Mouse (Mus musculus) forebrain, embryonic 13.5 days (tissue): ENCODE results near the gene Lrrfip1. TPM values are rescaled to one million over a fixed set of nuclear protein-coding genes. Genes with fewer than 3 reads are reported as not detected.

Source experiments
- ATAC-seq: fragments of 200-750 bp; cut with Nextera tagmentation; 2 replicates; pipeline ENCODE4 v1.8.0; 2017
- H3K27ac ChIP-seq: fragments of 300-500 bp; sonication (generic); 2 replicates; pipeline ENCODE4 v1.5.1; 2015; ENCODE audit warnings: inconsistent platforms, mild to moderate bottlenecking, moderate library complexity
- H3K27me3 ChIP-seq: fragments of 300-500 bp; sonication (generic); 2 replicates; pipeline ENCODE4 v1.6.1; 2015; ENCODE audit warnings: mild to moderate bottlenecking, inconsistent platforms
- H3K36me3 ChIP-seq: fragments of 300-500 bp; sonication (generic); 2 replicates; pipeline ENCODE4 v1.6.1; 2015; ENCODE audit warnings: mild to moderate bottlenecking, inconsistent platforms; ENCODE audit not compliant: poor library complexity, severe bottlenecking
- H3K4me1 ChIP-seq: fragments of 300-500 bp; sonication (generic); 2 replicates; pipeline ENCODE4 v1.6.1; 2015; ENCODE audit warnings: inconsistent platforms
- H3K4me2 ChIP-seq: fragments of 300-500 bp; sonication (generic); 2 replicates; pipeline ENCODE4 v1.6.1; 2015; ENCODE audit warnings: inconsistent platforms, mild to moderate bottlenecking, moderate library complexity
- H3K4me3 ChIP-seq: fragments of 300-500 bp; sonication (generic); 2 replicates; pipeline ENCODE4 v1.5.1; 2015; ENCODE audit warnings: mild to moderate bottlenecking, inconsistent platforms
- H3K9ac ChIP-seq: fragments of 300-500 bp; sonication (generic); 2 replicates; pipeline ENCODE4 v1.6.1; 2015; ENCODE audit warnings: mild to moderate bottlenecking, inconsistent platforms
- H3K9me3 ChIP-seq: fragments of 300-500 bp; sonication (generic); replicated peaks from 2 replicates; pipeline ENCODE4 v1.6.1; 2016; ENCODE audit warnings: inconsistent platforms
- WGBS: fragments of 180-500 bp; shearing (Covaris S2); methylation state at CpG from one replicate; pipeline ENCODE4 v1.1.7; 2015; 5-methylcytosine and 5-hydroxymethylcytosine counted together
- polyA plus RNA-seq: library from polyadenylated mRNA; unstranded; fragments of >200 nt; fragmentation: Nextera tagmentation; extraction: Ambion mirVana; gene quantifications from 2 replicates; pipeline ENCODE4 v1.2.1, GENCODE M21; 2015

Lrrfip1 gene
- polyA plus RNA-seq, 1 experiment from 2014 or later, result 22.1 TPM

DNA sequence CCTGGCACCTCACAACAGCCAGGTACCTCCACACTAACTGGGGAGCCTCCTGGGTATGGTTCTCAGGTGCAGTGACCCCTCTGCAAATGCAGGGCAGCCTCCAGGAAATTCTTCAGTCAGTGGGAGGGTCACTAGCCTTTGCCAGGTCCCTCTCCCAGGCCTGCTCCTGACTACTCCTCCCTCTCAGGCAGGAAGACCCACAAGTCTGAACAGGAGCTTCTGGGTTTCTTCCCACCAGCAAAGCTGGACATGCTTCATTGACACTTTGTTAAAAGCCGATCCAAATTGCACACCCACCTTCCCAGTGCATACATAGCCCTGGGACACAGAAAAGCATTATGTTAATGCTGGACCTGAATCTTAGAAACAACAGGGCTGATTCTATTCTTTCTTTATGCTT, 97.3 kb downstream of the Lrrfip1 start:
- H3K9me3 ChIP-seq, result no peaks in the 10 kb centered on the region
- H3K36me3 ChIP-seq, result no peaks in the 10 kb centered on the region
- no peak overlapping the region for H3K4me2 ChIP-seq
- H3K9ac ChIP-seq, result no peak overlapping the region
- ATAC-seq, result no peak
- no peak overlapping the region for H3K4me3 ChIP-seq
- H3K4me1 ChIP-seq, result peaks cover 3% of the 10 kb centered on the region; the same call in 1 of the 2 replicates
- H3K27ac ChIP-seq, result no peak overlapping the region
- 82% methylated on average over 1 of the region's 1 CpGs for WGBS
- H3K27me3 ChIP-seq, result no peaks in the 10 kb centered on the region

DNA sequence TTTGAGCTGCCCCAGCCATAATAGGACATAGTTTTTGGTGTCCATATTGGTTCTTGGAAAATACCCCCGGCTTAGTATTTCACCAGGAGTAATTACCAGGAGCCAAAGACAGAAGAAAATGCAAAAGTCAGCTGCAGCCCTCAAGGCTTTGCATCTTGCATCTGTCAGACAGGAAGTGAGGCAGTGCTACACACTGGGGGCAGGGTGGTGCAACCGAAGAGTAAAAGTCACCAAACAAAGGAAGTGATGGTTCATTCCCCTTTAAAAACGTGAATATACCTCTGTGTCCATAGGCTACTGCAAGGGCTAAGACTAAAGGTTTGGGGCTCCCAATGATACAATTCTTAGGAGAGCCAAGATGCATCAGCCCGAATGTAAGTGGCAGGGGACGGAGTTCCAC, 98.0 kb downstream of the Lrrfip1 start:
- ATAC-seq, result no peak

DNA sequence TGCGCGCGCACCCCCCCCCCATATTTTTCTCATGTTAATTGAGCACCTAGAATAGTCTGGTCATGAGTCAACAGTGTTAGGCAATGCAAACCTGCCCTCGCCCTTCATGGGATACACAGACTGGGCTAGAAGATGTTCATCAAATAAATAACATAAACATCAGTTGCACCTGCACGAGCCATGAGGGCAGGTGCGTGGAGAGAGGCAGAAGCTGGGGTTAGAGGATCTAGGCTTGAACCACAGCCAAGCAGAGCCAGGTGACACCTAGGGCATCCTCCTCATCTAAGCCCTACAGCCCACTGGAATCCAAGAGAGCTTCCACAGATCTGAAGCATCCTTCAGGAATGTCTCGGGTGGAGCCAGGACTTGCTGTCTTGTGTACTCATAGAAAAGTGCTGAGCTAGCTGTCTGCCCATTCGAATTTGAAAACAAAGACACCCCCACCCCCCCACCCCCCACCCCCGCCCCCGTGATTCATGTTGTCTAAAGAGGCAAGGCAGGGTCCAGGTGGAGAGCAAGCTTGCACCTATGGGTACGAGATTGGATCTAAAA, 98.8 kb downstream of the Lrrfip1 start:
- no peak for ATAC-seq
- H3K36me3 ChIP-seq, result no peaks in the 10 kb centered on the region
- no peaks in the 10 kb centered on the region for H3K9me3 ChIP-seq
- no peak overlapping the region for H3K4me2 ChIP-seq
- 91% methylated on average over 11 of the region's 11 CpGs for WGBS
- H3K4me3 ChIP-seq, result no peak overlapping the region
- no peak overlapping the region for H3K27ac ChIP-seq
- H3K27me3 ChIP-seq, result no peaks in the 10 kb centered on the region
- peaks cover 5% of the 10 kb centered on the region; the same call in 1 of the 2 replicates for H3K4me1 ChIP-seq
- H3K9ac ChIP-seq, result no peak overlapping the region

More for the DNA sequence above, 98.0 kb downstream of the Lrrfip1 start:
- WGBS, result 81% methylated on average over 5 of the region's 5 CpGs
- Histone ChIP-seq H3K9ac (no peak overlapping the region), H3K9me3 (no peaks in the 10 kb centered on the region), H3K36me3 (no peaks in the 10 kb centered on the region), H3K27me3 (no peaks in the 10 kb centered on the region), H3K27ac (no peak overlapping the region), H3K4me3 (no peak overlapping the region), H3K4me1 (peaks cover 3% of the 10 kb centered on the region; the same call in 1 of the 2 replicates), H3K4me2 (no peak overlapping the region)

DNA sequence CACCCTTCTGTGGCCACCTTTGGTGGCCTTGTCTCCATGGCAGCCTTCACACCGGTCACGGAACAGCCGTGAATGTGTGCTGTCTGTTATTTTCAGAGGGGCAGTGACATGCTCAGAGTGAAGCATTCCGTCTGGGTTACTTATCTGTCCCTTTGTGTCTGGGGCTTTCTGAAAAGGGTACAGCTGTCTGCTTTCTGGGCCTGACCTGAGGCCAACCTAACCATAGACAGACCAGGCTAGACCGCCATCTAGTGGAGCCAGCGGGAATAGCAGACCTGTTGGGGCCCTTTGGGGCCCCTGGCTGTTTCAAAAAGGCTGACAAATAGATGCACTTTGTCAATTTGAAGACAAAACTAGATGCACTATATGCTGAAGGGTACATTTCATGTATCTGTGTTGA, 100.3 kb downstream of the Lrrfip1 start:
- H3K4me2 ChIP-seq, result no peak overlapping the region
- H3K4me3 ChIP-seq, result no peak overlapping the region
- peak; percentile 59; the same call in 1 of the 2 replicates for ATAC-seq
- H3K36me3 ChIP-seq, result no peaks in the 10 kb centered on the region
- WGBS, result 13% methylated on average over 6 of the region's 6 CpGs
- no peaks in the 10 kb centered on the region for H3K9me3 ChIP-seq
- H3K9ac ChIP-seq, result no peak overlapping the region
- no peaks in the 10 kb centered on the region for H3K27me3 ChIP-seq
- no peak overlapping the region for H3K27ac ChIP-seq
- H3K4me1 ChIP-seq, result peaks cover 5% of the 10 kb centered on the region; the same call in 1 of the 2 replicates

DNA sequence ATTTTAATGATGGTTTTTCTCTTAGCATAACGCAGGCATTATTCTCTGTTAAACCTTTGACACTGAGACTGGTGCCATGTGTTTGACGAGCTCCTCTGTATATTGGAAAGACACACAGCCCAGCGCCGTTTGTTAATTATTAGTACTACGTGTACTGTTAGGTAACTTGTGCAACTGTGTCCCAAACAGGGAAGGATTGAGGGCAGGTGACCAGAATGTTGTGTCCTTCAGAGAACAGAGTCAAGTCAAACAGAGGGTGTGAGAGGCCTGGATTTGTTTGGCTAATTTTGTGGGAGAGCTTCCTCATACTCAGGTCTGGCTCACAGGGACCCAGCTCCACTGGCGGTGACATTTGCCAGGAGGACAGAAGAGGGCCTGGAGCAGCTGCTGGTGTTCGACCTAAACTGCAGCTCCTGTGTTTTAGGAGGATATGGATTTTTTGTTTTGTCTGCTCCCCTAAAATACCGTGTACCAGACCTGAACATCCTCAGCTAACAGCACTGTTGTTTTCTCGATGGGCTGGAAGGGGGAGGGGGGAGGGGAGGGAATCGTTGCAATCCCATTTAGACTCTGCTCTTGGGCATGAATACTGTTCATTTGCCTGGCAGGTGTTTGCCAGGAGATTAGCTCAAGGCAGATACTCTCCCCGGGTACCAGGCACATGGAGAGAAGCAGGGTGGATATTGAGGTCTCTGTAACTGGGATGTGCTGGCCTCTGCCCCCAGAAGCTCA, 103.3 kb downstream of the Lrrfip1 start:
- no peaks in the 10 kb centered on the region for H3K27me3 ChIP-seq
- peaks cover 5% of the 10 kb centered on the region; the same call in 1 of the 2 replicates for H3K4me1 ChIP-seq
- no peak overlapping the region for H3K4me3 ChIP-seq
- peaks cover 6% of the 10 kb centered on the region; the same call in 1 of the 2 replicates for H3K36me3 ChIP-seq
- H3K27ac ChIP-seq, result no peak overlapping the region
- H3K9me3 ChIP-seq, result no peaks in the 10 kb centered on the region
- ATAC-seq, result no peak
- no peak overlapping the region for H3K9ac ChIP-seq
- no peak overlapping the region for H3K4me2 ChIP-seq
- WGBS, result 65% methylated on average over 11 of the region's 11 CpGs

DNA sequence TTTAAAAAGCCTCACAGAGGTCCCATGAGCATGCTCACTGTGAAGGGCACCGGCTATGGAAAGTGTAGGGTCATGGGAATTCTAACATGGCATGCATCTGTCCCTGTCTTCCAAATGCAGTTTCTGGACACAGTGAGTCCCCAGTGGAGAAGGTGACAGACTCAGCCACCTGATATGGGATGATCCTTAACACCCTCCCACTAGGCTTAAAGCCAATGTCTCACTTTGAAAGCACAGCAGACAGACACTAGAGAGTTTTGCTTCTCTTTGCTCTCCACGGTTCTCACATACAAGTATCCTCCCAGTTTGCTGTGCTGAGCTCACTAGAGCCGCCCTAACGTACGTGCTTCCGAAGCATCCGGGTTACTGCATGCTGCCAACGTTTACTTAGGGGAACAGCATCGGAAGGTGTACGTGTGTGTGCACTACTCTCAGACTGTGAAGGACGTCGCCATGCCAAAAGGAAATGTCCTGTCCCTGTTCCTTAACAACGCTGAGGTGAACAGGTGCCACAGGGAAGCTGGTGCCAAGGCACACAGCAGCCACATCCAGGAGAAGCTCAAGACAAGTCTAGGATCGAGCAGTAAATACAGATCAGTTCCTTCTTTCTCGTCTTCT, 104.9 kb downstream of the Lrrfip1 start:
- no peaks in the 10 kb centered on the region for H3K9me3 ChIP-seq
- H3K27ac ChIP-seq, result no peak overlapping the region
- peaks cover 5% of the 10 kb centered on the region; the same call in 1 of the 2 replicates for H3K4me1 ChIP-seq
- WGBS, result 93% methylated on average over 15 of the region's 15 CpGs
- ATAC-seq, result no peak
- H3K4me3 ChIP-seq, result no peak overlapping the region
- no peak overlapping the region for H3K9ac ChIP-seq
- no peaks in the 10 kb centered on the region for H3K27me3 ChIP-seq
- H3K36me3 ChIP-seq, result peaks cover 6% of the 10 kb centered on the region; the same call in 1 of the 2 replicates
- H3K4me2 ChIP-seq, result no peak overlapping the region

DNA sequence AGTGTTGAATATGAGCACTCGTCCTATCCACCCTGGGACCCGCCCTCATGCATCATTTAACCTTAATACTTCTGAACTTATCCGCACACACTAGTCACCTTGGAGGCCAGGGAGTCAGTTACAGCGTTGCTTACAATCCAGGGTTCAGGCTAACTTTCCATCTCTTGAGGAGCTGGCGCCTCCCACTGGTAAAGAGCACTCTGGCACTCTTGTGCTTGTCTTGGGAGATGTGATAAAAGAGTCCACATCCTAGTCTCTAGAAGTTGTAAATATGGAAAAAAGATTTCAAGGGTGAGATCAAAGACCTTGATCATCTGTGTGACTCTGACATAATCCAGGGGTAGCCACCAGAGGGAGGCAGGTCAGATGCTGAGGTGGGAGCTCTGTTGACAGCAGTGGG, 109.0 kb downstream of the Lrrfip1 start:
- Histone ChIP-seq H3K4me2 (no peak overlapping the region), H3K36me3 (peaks cover 7% of the 10 kb centered on the region), H3K9me3 (no peaks in the 10 kb centered on the region), H3K27ac (no peak overlapping the region), H3K9ac (no peak overlapping the region), H3K4me1 (no peaks in the 10 kb centered on the region), H3K4me3 (no peak overlapping the region), H3K27me3 (no peaks in the 10 kb centered on the region)
- WGBS, result 69% methylated on average over 5 of the region's 5 CpGs
- no peak for ATAC-seq

DNA sequence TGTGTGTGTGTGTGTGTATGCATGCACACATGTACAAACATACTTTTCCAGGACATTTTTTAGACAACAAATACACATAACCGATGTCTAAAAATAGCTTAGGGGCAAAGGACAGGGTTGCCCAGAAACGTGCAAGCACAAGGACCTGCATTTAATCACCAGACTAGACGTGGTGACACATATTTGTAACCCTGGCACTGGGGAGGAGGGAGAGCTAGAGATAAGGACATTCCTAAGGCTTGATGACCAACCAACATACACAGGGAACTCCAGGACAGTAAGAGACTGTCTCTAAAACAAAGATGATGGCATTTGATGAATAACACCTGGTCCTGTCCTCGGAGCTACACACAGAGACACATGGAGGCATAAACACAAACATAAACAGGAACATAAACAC, 110.8 kb downstream of the Lrrfip1 start:
- no peak for ATAC-seq
- Histone ChIP-seq H3K9me3 (no peaks in the 10 kb centered on the region), H3K27ac (no peak overlapping the region), H3K27me3 (no peaks in the 10 kb centered on the region), H3K9ac (no peak overlapping the region), H3K4me3 (no peak overlapping the region), H3K4me1 (no peaks in the 10 kb centered on the region), H3K4me2 (no peak overlapping the region), H3K36me3 (peaks cover 9% of the 10 kb centered on the region)
- WGBS, result 83% methylated on average over 4 of the region's 4 CpGs

DNA sequence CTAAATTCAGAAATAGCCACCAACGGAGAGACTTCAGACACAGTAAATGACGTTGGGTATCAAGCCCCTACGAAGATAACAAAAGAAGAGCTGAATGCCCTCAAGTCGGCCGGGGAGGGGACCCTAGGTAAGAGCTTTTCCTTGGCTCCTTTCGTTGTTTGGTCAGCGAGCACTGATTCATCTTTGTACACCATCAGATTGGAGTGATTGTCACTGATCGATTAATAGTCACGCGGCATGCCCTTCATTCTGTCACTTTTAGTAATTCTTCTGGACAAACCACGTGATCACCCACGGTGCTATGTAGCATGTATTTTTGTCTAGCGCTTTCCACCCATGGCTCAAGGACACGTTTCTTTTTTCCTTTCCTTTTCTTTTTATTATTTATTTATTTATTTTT, 113.6 kb downstream of the Lrrfip1 start:
- no peak overlapping the region for H3K4me3 ChIP-seq
- 92% methylated on average over 14 of the region's 14 CpGs for WGBS
- H3K4me2 ChIP-seq, result no peak overlapping the region
- H3K36me3 ChIP-seq, result peaks cover 14% of the 10 kb centered on the region; the same call in 1 of the 2 replicates
- no peaks in the 10 kb centered on the region for H3K27me3 ChIP-seq
- no peaks in the 10 kb centered on the region for H3K9me3 ChIP-seq
- no peaks in the 10 kb centered on the region for H3K4me1 ChIP-seq
- no peak for ATAC-seq
- H3K27ac ChIP-seq, result no peak overlapping the region
- H3K9ac ChIP-seq, result no peak overlapping the region

DNA sequence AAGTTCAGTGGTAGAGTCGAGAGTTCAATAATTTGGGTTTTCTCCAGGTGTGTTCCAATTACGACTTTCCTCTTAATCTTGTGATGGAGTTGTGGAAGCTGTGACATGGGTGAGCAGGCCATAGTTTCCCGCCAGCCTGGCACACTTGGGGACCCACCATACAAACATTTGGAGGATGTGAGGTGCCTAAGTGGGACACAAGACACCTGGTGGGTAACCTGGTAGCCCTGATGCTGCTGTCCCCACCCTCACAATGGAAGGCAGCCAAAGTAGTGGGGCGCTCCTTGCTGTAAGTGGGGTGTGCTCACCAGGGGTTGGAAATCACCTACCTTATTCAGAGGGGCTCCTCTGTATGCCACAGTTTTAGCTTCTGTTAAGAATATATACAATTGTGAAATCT, 114.1 kb downstream of the Lrrfip1 start:
- no peak for ATAC-seq
- no peaks in the 10 kb centered on the region for H3K4me1 ChIP-seq
- H3K27ac ChIP-seq, result no peak overlapping the region
- H3K27me3 ChIP-seq, result no peaks in the 10 kb centered on the region
- no peak overlapping the region for H3K9ac ChIP-seq
- H3K9me3 ChIP-seq, result no peaks in the 10 kb centered on the region
- H3K36me3 ChIP-seq, result peaks cover 14% of the 10 kb centered on the region; the same call in 1 of the 2 replicates
- no peak overlapping the region for H3K4me3 ChIP-seq
- no peak overlapping the region for H3K4me2 ChIP-seq
- WGBS, result 96% methylated on average over 4 of the region's 4 CpGs

DNA sequence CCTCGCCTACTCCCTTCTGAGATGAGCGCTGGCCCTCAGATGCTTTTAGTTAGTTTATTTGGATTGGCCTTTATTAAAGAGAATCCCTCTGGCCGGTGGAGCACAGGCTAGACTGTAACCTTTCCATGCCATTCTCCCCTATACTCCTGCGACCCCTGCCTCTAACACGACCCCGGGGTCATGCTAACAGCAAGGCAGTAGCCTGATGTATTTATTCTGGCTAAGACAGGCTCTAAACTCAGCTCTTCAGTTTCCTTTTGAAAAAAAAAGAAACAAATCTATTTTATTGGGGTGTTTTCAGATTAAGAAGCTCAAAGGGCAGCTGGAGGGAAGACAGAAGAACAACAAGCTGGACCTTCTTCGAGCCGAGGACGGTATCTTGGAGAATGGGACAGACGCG, 123.6 kb downstream of the Lrrfip1 start:
- 91% methylated on average over 11 of the region's 11 CpGs for WGBS
- Histone ChIP-seq H3K4me1 (no peaks in the 10 kb centered on the region), H3K9ac (no peak overlapping the region), H3K4me3 (no peak overlapping the region), H3K36me3 (peaks cover 27% of the 10 kb centered on the region), H3K9me3 (no peaks in the 10 kb centered on the region), H3K27ac (no peak overlapping the region), H3K4me2 (no peak overlapping the region), H3K27me3 (no peaks in the 10 kb centered on the region)
- no peak for ATAC-seq

DNA sequence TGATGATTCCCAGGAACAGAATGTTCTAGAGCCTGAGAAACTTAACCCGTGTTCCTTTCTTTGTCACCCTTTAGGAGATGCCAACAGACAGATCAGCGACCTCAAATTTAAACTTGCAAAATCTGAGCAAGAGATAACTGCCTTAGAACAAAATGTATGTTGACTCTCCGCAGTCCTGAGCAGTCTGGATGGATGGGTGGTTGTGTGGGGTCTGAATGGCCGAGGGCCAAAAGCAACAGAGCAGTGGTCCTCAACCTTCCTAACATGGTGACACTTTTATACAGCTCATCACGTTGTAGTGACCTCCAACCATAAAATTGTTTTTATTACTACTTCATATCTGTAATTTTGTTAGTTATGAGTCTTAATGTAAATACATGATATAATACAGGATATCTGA, 124.5 kb downstream of the Lrrfip1 start:
- Histone ChIP-seq H3K9ac (no peak overlapping the region), H3K9me3 (no peaks in the 10 kb centered on the region), H3K4me3 (no peak overlapping the region), H3K4me2 (no peak overlapping the region), H3K27ac (no peak overlapping the region), H3K4me1 (no peaks in the 10 kb centered on the region), H3K27me3 (no peaks in the 10 kb centered on the region), H3K36me3 (peaks cover 29% of the 10 kb centered on the region)
- ATAC-seq, result no peak
- 89% methylated on average over 5 of the region's 5 CpGs for WGBS
